Mouse (Mus musculus) G1E (cell line): ENCODE measurements around the gene Xdh. TPM values are rescaled to one million over a fixed set of nuclear protein-coding genes. Genes with fewer than 3 reads are reported as not detected.

Experiments
- ATAC-seq: 2 replicates; pipeline ENCODE4 v1.8.0; 2016; ENCODE audit warnings: mild to moderate bottlenecking; ENCODE audit not compliant: insufficient number of reproducible peaks, poor library complexity, low FRiP score, severe bottlenecking; ENCODE audit errors: extremely low read depth
- DNase-seq: peaks from one replicate; pipeline ENCODE4 v3.0.0; 2012; ENCODE audit warnings: low spot score
- H3K27me3 ChIP-seq: 2 replicates; pipeline ENCODE4 v1.6.1; 2012; ENCODE audit warnings: mild to moderate bottlenecking, low read length, inconsistent platforms; ENCODE audit not compliant: insufficient read depth
- H3K36me3 ChIP-seq: replicated peaks from 2 replicates; pipeline ENCODE3; 2012; ENCODE audit warnings: mild to moderate bottlenecking, inconsistent platforms
- H3K4me1 ChIP-seq: 2 replicates; pipeline ENCODE4 v1.6.1; 2012; ENCODE audit warnings: low read depth, low read length, inconsistent platforms, mixed read lengths; ENCODE audit not compliant: insufficient read depth
- H3K4me3 ChIP-seq: 2 replicates; pipeline ENCODE4 v1.5.1; 2012; ENCODE audit warnings: low read depth, mild to moderate bottlenecking, inconsistent platforms, low read length, moderate library complexity, mixed read lengths
- H3K9me3 ChIP-seq: replicated peaks from 2 replicates; pipeline ENCODE4 v1.6.1; 2012; ENCODE audit warnings: inconsistent platforms
- CTCF ChIP-seq: IDR thresholded peaks from 2 replicates; pipeline ENCODE4 v1.5.1; 2012; ENCODE audit warnings: low read depth, low read length, inconsistent platforms, mixed read lengths
- GATA1 ChIP-seq: IDR thresholded peaks from 2 replicates; pipeline ENCODE4 v1.6.1; 2012; ENCODE audit warnings: borderline replicate concordance, low read length, inconsistent platforms, mixed read lengths
- GATA2 ChIP-seq: IDR thresholded peaks from 2 replicates; pipeline ENCODE4 v1.6.1; 2012; ENCODE audit warnings: low read depth, low read length, inconsistent platforms, borderline replicate concordance
- POLR2AphosphoS5 ChIP-seq: IDR thresholded peaks from 2 replicates; pipeline ENCODE4 v1.6.1; 2012; ENCODE audit warnings: low read depth, low read length, inconsistent platforms; ENCODE audit not compliant: insufficient replicate concordance
- TAL1 ChIP-seq: conservative IDR thresholded peaks from 2 replicates; pipeline ENCODE4 v1.6.1; 2012; ENCODE audit warnings: low read depth, low read length, inconsistent platforms, mixed read lengths
- polyA plus RNA-seq: library from polyadenylated mRNA; stranded (reverse); fragments of >175 nt; gene quantifications from 2 replicates; pipeline ENCODE4 v1.2.3, GENCODE M21; 2012
- total RNA-seq, 2 experiments: library from RNA; stranded (forward) in 1 of 2; stranded (reverse) in 1 of 2; fragments of 200-1000 nt in 1 of 2; fragments of >200 nt in 1 of 2; fragmentation: Nextera tagmentation in 1 of 2; gene quantifications; 2 replicates each; pipeline ENCODE4 v1.2.3; 2014 to 2017

Gene Xdh
- total and polyA plus RNA-seq, 3 experiments = 0.16 TPM; not detected in 2

DNA sequence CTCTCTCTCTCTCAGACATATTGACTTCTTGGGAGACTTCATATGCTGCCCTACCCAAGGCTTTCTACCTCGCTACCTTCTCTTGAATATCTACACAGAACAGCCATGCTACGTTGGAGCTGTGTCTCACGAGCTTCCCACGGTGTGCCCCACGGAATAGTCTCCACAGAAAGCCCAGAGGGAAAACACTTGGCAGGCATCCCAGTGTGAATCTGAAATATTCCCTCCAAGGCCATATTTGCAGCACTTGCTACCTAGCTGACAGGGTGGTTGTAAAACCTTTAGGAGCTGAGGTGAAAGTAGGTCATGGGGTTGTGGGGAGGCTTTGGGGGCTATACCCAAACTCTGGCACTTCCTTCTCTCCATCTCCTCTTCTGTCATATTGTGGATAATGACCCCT, 3.1 kb downstream of the Xdh start:
- TF ChIP-seq GATA1 (no peak), CTCF (no peak), TAL1 (no peak), POLR2AphosphoS5 (no peak), GATA2 (no peak)
- no peaks in the 10 kb centered on the region for H3K27me3 ChIP-seq
- H3K9me3 ChIP-seq = peaks cover 29% of the 10 kb centered on the region
- DNase-seq = no peak
- H3K4me1 ChIP-seq = no peaks in the 10 kb centered on the region
- H3K4me3 ChIP-seq = no peak overlapping the region
- H3K36me3 ChIP-seq = no peaks in the 10 kb centered on the region
- ATAC-seq = no peak

DNA sequence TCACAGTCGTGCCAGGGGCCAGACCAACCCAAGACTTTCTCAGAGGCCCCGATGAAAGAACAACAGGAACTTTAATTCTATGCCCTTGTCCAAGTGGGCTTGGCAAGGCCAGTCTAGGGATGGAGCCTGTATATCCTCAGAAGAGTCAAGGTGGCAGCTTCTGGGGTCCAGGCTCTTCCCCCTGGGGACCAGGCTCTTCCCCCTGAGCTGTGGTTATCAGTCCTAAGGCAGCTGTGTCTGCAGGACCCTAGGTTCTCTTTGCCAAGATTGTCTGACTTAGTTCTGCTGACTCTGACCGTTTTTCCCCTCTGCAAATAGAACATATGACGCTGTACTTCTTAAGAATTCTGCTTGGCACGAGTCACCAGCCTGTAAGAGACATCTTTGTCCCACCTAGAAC, 5.3 kb downstream of the Xdh start:
- no peaks in the 10 kb centered on the region for H3K36me3 ChIP-seq
- H3K27me3 ChIP-seq = no peaks in the 10 kb centered on the region
- no peaks in the 10 kb centered on the region for H3K4me1 ChIP-seq
- no peak for TF ChIP-seq GATA2
- TF ChIP-seq TAL1 = no peak
- no peak for TF ChIP-seq CTCF
- no peak for TF ChIP-seq GATA1
- no peak for TF ChIP-seq POLR2AphosphoS5
- ATAC-seq (no peak), DNase-seq (no peak)
- H3K9me3 ChIP-seq = peaks cover 23% of the 10 kb centered on the region
- H3K4me3 ChIP-seq = no peak overlapping the region

- DNase-seq (no peak), ATAC-seq (no peak)
- Histone ChIP-seq H3K4me1 (no peaks in the 10 kb centered on the region), H3K9me3 (peaks cover 30% of the 10 kb centered on the region), H3K4me3 (no peak overlapping the region), H3K36me3 (no peaks in the 10 kb centered on the region), H3K27me3 (no peaks in the 10 kb centered on the region)
- no peak for TF ChIP-seq POLR2AphosphoS5
- TF ChIP-seq GATA2 = no peak
- TF ChIP-seq CTCF = no peak
- no peak for TF ChIP-seq GATA1
- no peak for TF ChIP-seq TAL1
These were observed 7.6 kb downstream of the Xdh start for GRCm38 (mm10) chr17:73942268-73942962.

DNA sequence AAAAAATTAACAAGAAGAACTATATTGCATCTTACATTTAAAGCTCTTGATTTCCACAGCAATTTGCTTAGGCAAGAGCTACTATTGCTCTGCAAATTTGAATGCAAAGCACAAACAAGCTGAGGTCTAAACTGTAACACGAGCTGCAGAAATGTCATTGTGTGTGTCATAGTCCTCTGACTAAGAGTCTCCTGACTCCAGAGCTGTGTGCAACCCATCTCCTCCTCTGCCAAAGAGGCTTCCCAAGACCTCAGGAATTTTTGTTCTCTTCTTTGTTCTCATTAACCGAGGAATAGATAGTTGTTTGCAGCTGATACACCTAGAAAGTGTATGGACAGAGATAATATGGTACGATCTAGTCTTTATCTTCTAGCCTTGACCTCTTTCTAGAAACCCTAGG, 8.2 kb downstream of the Xdh start:
- Histone ChIP-seq H3K36me3 (no peaks in the 10 kb centered on the region), H3K27me3 (no peaks in the 10 kb centered on the region), H3K9me3 (peaks cover 31% of the 10 kb centered on the region), H3K4me3 (no peak overlapping the region), H3K4me1 (no peaks in the 10 kb centered on the region)
- TF ChIP-seq TAL1 = no peak
- no peak for TF ChIP-seq GATA1
- TF ChIP-seq CTCF = no peak
- TF ChIP-seq GATA2 = no peak
- TF ChIP-seq POLR2AphosphoS5 = no peak
- no peak for DNase-seq
- ATAC-seq = no peak

DNA sequence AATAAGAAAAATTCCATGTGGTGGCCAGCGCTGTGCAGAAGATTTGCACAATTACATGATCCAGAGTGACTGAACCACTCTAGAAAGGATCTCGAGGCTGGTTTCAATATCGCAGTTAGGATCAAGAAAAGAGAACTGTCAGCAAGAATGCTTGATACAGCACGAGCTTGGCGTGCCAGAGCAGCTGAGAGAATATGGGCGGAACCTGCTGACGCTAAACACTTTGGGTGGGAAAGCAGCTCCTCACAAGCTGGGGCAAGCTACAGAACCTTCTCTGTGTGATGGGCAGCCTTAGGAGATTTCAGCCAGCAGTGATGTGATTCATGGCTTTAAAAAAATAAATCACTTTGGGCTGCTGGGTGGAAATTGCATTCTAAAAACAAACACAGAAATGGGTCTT, 12.9 kb downstream of the Xdh start:
- Histone ChIP-seq H3K36me3 (no peaks in the 10 kb centered on the region), H3K4me3 (no peak overlapping the region), H3K4me1 (no peaks in the 10 kb centered on the region), H3K27me3 (no peaks in the 10 kb centered on the region), H3K9me3 (peaks cover 43% of the 10 kb centered on the region)
- TF ChIP-seq GATA2 (no peak), POLR2AphosphoS5 (no peak), TAL1 (no peak), GATA1 (no peak), CTCF (no peak)
- no peak for DNase-seq
- ATAC-seq = no peak

GRCm38 (mm10) chr17:73935163-73935562, 14.8 kb downstream of the Xdh start:
- no peak for TF ChIP-seq POLR2AphosphoS5
- TF ChIP-seq TAL1 = no peak
- no peak for TF ChIP-seq GATA2
- TF ChIP-seq CTCF = no peak
- no peak for TF ChIP-seq GATA1
- peaks cover 37% of the 10 kb centered on the region for H3K9me3 ChIP-seq
- ATAC-seq (no peak), DNase-seq (no peak)
- H3K36me3 ChIP-seq = no peaks in the 10 kb centered on the region
- H3K4me3 ChIP-seq = no peak overlapping the region
- H3K27me3 ChIP-seq = no peaks in the 10 kb centered on the region
- H3K4me1 ChIP-seq = no peaks in the 10 kb centered on the region

GRCm38 (mm10) chr17:73934281-73934680, 15.7 kb downstream of the Xdh start:
- TF ChIP-seq GATA2 (no peak), CTCF (no peak), GATA1 (no peak), TAL1 (no peak), POLR2AphosphoS5 (no peak)
- Histone ChIP-seq H3K4me1 (no peaks in the 10 kb centered on the region), H3K27me3 (no peaks in the 10 kb centered on the region), H3K36me3 (no peaks in the 10 kb centered on the region), H3K4me3 (no peak overlapping the region), H3K9me3 (peaks cover 32% of the 10 kb centered on the region)
- DNase-seq (no peak), ATAC-seq (no peak)
